Mouse (Mus musculus) stomach, postnatal 0 days (tissue): ENCODE results near the gene Atp1a2. TPM values are rescaled to one million over a fixed set of nuclear protein-coding genes. Genes with fewer than 3 reads are reported as not detected.

Experiments used
- ATAC-seq: fragments of 200-750 bp; cut with Nextera tagmentation; 2 replicates; pipeline ENCODE4 v1.8.0; 2017; ENCODE audit not compliant: low FRiP score, low TSS enrichment
- DNase-seq: peaks from one replicate; pipeline ENCODE4 v3.0.0-alpha.2; 2016; ENCODE audit warnings: low spot score
- H3K27ac ChIP-seq: fragments of 300-500 bp; sonication (generic); replicated peaks from 2 replicates; pipeline ENCODE4 v1.5.1; 2014; ENCODE audit warnings: mild to moderate bottlenecking, control low read depth
- H3K27me3 ChIP-seq: fragments of 300-500 bp; sonication (generic); 2 replicates; pipeline ENCODE4 v1.6.1; 2014; ENCODE audit warnings: low read length; ENCODE audit not compliant: control insufficient read depth, insufficient read depth
- H3K36me3 ChIP-seq: fragments of 300-500 bp; sonication (generic); 2 replicates; pipeline ENCODE4 v1.6.1; 2014; ENCODE audit warnings: low read length, mixed read lengths; ENCODE audit not compliant: control insufficient read depth, insufficient read depth
- H3K4me1 ChIP-seq: fragments of 300-500 bp; sonication (generic); replicated peaks from 2 replicates; pipeline ENCODE4 v1.6.1; 2014; ENCODE audit warnings: antibody characterized with exemption; ENCODE audit not compliant: control insufficient read depth, insufficient read depth
- H3K4me2 ChIP-seq: fragments of 300-500 bp; sonication (generic); replicated peaks from 2 replicates; pipeline ENCODE4 v1.6.1; 2014; ENCODE audit warnings: low read depth, mild to moderate bottlenecking, control low read depth, moderate library complexity
- H3K4me3 ChIP-seq: fragments of 300-500 bp; sonication (generic); 2 replicates; pipeline ENCODE4 v1.5.1; 2014; ENCODE audit warnings: low read depth, low read length, control low read depth
- H3K9ac ChIP-seq: fragments of 300-500 bp; sonication (generic); 2 replicates; pipeline ENCODE4 v1.6.1; 2014; ENCODE audit warnings: mild to moderate bottlenecking, low read length, control low read depth, mixed read lengths
- H3K9me3 ChIP-seq: fragments of 300-500 bp; sonication (generic); 2 replicates; pipeline ENCODE4 v1.6.1; 2016; ENCODE audit warnings: low read length; ENCODE audit not compliant: control insufficient read depth
- CTCF ChIP-seq: IDR thresholded peaks from 2 replicates; pipeline ENCODE4 v1.5.1; 2016; ENCODE audit warnings: antibody characterized with exemption, low read depth, mild to moderate bottlenecking, moderate library complexity
- EP300 ChIP-seq: optimal IDR thresholded peaks from 2 replicates; pipeline ENCODE3; 2016; ENCODE audit warnings: antibody characterized with exemption
- WGBS: fragments of 180-500 bp; shearing (Covaris S2); extraction: QIAGEN DNeasy Blood & Tissue Kit; methylation state at CpG from one replicate; pipeline ENCODE4 v1.1.7; 2014; 5-methylcytosine and 5-hydroxymethylcytosine counted together
- polyA plus RNA-seq: library from polyadenylated mRNA; unstranded; fragments of >200 nt; fragmentation: Nextera tagmentation; extraction: Ambion mirVana; gene quantifications from 2 replicates; pipeline ENCODE4 v1.2.1, GENCODE M21; 2015

The Atp1a2 gene
- polyA plus RNA-seq, 1 experiment from 2014 or later, result 3.1 TPM

GRCm38 (mm10) chr1:172299528-172299927 is 1.7 kb upstream of the Atp1a2 start:
- Histone ChIP-seq H3K4me2 (no peak overlapping the region), H3K36me3 (no peaks in the 10 kb centered on the region), H3K27ac (no peak overlapping the region), H3K4me3 (no peak overlapping the region), H3K9ac (no peak overlapping the region), H3K4me1 (no peaks in the 10 kb centered on the region; the same call in 1 of the 2 replicates), H3K27me3 (no peaks in the 10 kb centered on the region), H3K9me3 (no peaks in the 10 kb centered on the region)
- no peak for ATAC-seq
- no peak for TF ChIP-seq CTCF
- TF ChIP-seq EP300, result no peak
- no peak for DNase-seq
- WGBS, result 69% methylated on average over 7 of the region's 7 CpGs

- H3K36me3 ChIP-seq, result no peaks in the 10 kb centered on the region
- H3K9me3 ChIP-seq, result no peaks in the 10 kb centered on the region
- no peaks in the 10 kb centered on the region for H3K27me3 ChIP-seq
- peak overlapping the region; percentile 43 for H3K4me2 ChIP-seq
- peak overlapping the region; percentile 84 for H3K27ac ChIP-seq
- peak overlapping the region; percentile 48; the same call in 1 of the 2 replicates for H3K9ac ChIP-seq
- DNase-seq (no peak), ATAC-seq (peak; percentile 27; the same call in 1 of the 2 replicates)
- H3K4me3 ChIP-seq, result peak overlapping the region; percentile 36
- no peaks in the 10 kb centered on the region; the same call in 1 of the 2 replicates for H3K4me1 ChIP-seq
- TF ChIP-seq EP300 (no peak), CTCF (no peak; the same call in 1 of the 2 replicates)
- WGBS, result 68% methylated on average over 6 of the region's 6 CpGs
Measured at GRCm38 (mm10) chr1:172296816-172297510, 901 bp downstream of the Atp1a2 start.

- WGBS, result 57% methylated on average over 4 of the region's 4 CpGs
- Histone ChIP-seq H3K4me1 (no peaks in the 10 kb centered on the region; the same call in 1 of the 2 replicates), H3K9me3 (no peaks in the 10 kb centered on the region), H3K4me3 (no peak overlapping the region), H3K4me2 (peak overlapping the region; percentile 43), H3K9ac (peak overlapping the region; percentile 23; the same call in 1 of the 2 replicates), H3K27ac (0 out of 2 replicates have a peak overlapping the region, but pooled peaks have one; percentile 4), H3K27me3 (no peaks in the 10 kb centered on the region), H3K36me3 (no peaks in the 10 kb centered on the region)
- ATAC-seq, result no peak; the same call in 1 of the 2 replicates
- no peak for DNase-seq
- TF ChIP-seq EP300 (no peak), CTCF (no peak)
Measured at GRCm38 (mm10) chr1:172295751-172296197, 2.1 kb downstream of the Atp1a2 start.

- ATAC-seq (no peak), DNase-seq (no peak)
- H3K4me1 ChIP-seq, result no peaks in the 10 kb centered on the region; the same call in 1 of the 2 replicates
- no peak overlapping the region for H3K27ac ChIP-seq
- no peaks in the 10 kb centered on the region for H3K27me3 ChIP-seq
- no peak overlapping the region for H3K4me3 ChIP-seq
- no peaks in the 10 kb centered on the region for H3K9me3 ChIP-seq
- no peak for TF ChIP-seq CTCF
- TF ChIP-seq EP300, result no peak
- no peak overlapping the region for H3K9ac ChIP-seq
- WGBS, result 86% methylated on average over 11 of the region's 11 CpGs
- H3K36me3 ChIP-seq, result no peaks in the 10 kb centered on the region
- H3K4me2 ChIP-seq, result no peak overlapping the region
Measured at GRCm38 (mm10) chr1:172293449-172293848, 4.4 kb downstream of the Atp1a2 start.

GRCm38 (mm10) chr1:172292880-172293279 is 5.0 kb downstream of the Atp1a2 start:
- H3K9me3 ChIP-seq, result no peaks in the 10 kb centered on the region
- WGBS, result 80% methylated on average over 2 of the region's 2 CpGs
- no peak for TF ChIP-seq EP300
- TF ChIP-seq CTCF, result no peak
- DNase-seq (no peak), ATAC-seq (no peak)
- no peaks in the 10 kb centered on the region for H3K36me3 ChIP-seq
- no peaks in the 10 kb centered on the region; the same call in 1 of the 2 replicates for H3K4me1 ChIP-seq
- H3K9ac ChIP-seq, result no peak overlapping the region
- H3K4me3 ChIP-seq, result no peak overlapping the region
- H3K4me2 ChIP-seq, result no peak overlapping the region
- no peaks in the 10 kb centered on the region for H3K27me3 ChIP-seq
- H3K27ac ChIP-seq, result no peak overlapping the region

GRCm38 (mm10) chr1:172289617-172289946 is 8.3 kb downstream of the Atp1a2 start:
- Histone ChIP-seq H3K4me3 (no peak overlapping the region), H3K27ac (no peak overlapping the region), H3K4me2 (no peak overlapping the region), H3K36me3 (no peaks in the 10 kb centered on the region; the same call in 1 of the 2 replicates), H3K4me1 (no peaks in the 10 kb centered on the region), H3K27me3 (no peaks in the 10 kb centered on the region), H3K9me3 (no peaks in the 10 kb centered on the region), H3K9ac (no peak overlapping the region)
- no peak for DNase-seq
- 71% methylated on average over 3 of the region's 3 CpGs for WGBS
- ATAC-seq, result no peak
- TF ChIP-seq CTCF (no peak), EP300 (no peak)
